Comparison of ENCODE assay signal across 8 mouse cellular contexts in genomic region chr10:4107661-4108338, GRCm38 (mm10).
DNase-seq lines count a peak whose midpoint lies in the region; ATAC-seq and TF ChIP-seq lines count a peak whose summit lies in the region.

No protein-coding gene starts in this region.

- H3K4me2 ChIP-seq in limb, embryonic 14.5 days (replicated peaks; ENCODE audit: low read depth, low read length, severe bottlenecking): no peak overlapping the region

- no peaks in the 10 kb centered on the region for H3K27me3 ChIP-seq in cerebellum, adult 2 months (ENCODE audit: control insufficient read depth, insufficient read depth, low read length)
- no peaks in the 10 kb centered on the region for H3K27me3 ChIP-seq in embryonic facial prominence, embryonic 10.5 days (replicated peaks; ENCODE audit: low read depth, poor library complexity, severe bottlenecking)
- no peaks in the 10 kb centered on the region for H3K27me3 ChIP-seq in hindbrain, embryonic 10.5 days (ENCODE audit: insufficient read depth, poor library complexity, severe bottlenecking)
- H3K27me3 ChIP-seq in limb, embryonic 14.5 days (ENCODE audit: control insufficient read depth, insufficient read depth, low read length): no peaks in the 10 kb centered on the region

- no peak for DNase-seq in cerebellum, adult 2 months
- DNase-seq in cerebellum, adult 11-12 months: no peak
- peak; percentile 60 for DNase-seq in embryonic facial prominence, embryonic 10.5 days (ENCODE audit: low spot score)
- DNase-seq in hindbrain, embryonic 10.5 days (ENCODE audit: low spot score): peak; percentile 58
- DNase-seq in limb, embryonic 14.5 days (ENCODE audit: low spot score): peak; percentile 70
- peak; percentile 46 for DNase-seq in neural tube, embryonic 10.5 days (ENCODE audit: extremely low spot score, low spot score)
- DNase-seq in ovary, postnatal 14 days (ENCODE audit: low spot score): no peak
- no peak for DNase-seq in left cerebral cortex, adult 18-20 months (ENCODE audit: low spot score in 2 of 2)

- no peak overlapping the region for H3K9ac ChIP-seq in limb, embryonic 14.5 days (ENCODE audit: low read depth, low read length, severe bottlenecking)

- H3K27ac ChIP-seq in cerebellum, adult 2 months (ENCODE audit: insufficient read depth, low read length): peak overlapping the region; percentile 30; the same call in 1 of the 2 replicates
- peak overlapping the region; percentile 76 for H3K27ac ChIP-seq in embryonic facial prominence, embryonic 10.5 days (replicated peaks)
- H3K27ac ChIP-seq in hindbrain, embryonic 10.5 days: peak overlapping the region; percentile 76
- H3K27ac ChIP-seq in limb, embryonic 14.5 days (replicated peaks; ENCODE audit: low read depth, low read length): no peak overlapping the region

- H3K36me3 ChIP-seq in embryonic facial prominence, embryonic 10.5 days (replicated peaks): peaks cover 13% of the 10 kb centered on the region
- H3K36me3 ChIP-seq in hindbrain, embryonic 10.5 days: peaks cover 14% of the 10 kb centered on the region
- H3K36me3 ChIP-seq in limb, embryonic 14.5 days (ENCODE audit: control insufficient read depth, insufficient read depth, low read length): 0 out of 2 replicates have a peak, but pooled peaks cover 4% of the 10 kb centered on the region

- H3K9me3 ChIP-seq in embryonic facial prominence, embryonic 10.5 days: no peaks in the 10 kb centered on the region
- no peaks in the 10 kb centered on the region; the same call in 1 of the 2 replicates for H3K9me3 ChIP-seq in hindbrain, embryonic 10.5 days
- no peaks in the 10 kb centered on the region for H3K9me3 ChIP-seq in limb, embryonic 14.5 days (ENCODE audit: control insufficient read depth, low read length)

- no peak overlapping the region for H3K4me3 ChIP-seq in cerebellum, adult 2 months (replicated peaks; ENCODE audit: insufficient read depth, low read depth, low read length)
- H3K4me3 ChIP-seq in embryonic facial prominence, embryonic 10.5 days: no peak overlapping the region
- H3K4me3 ChIP-seq in hindbrain, embryonic 10.5 days: no peak overlapping the region
- no peak overlapping the region for H3K4me3 ChIP-seq in limb, embryonic 14.5 days (replicated peaks; ENCODE audit: low read length)

- no peak for TF ChIP-seq POLR2A in cerebellum, adult 2 months (IDR thresholded peaks at IDR 0.05; ENCODE audit: borderline replicate concordance, insufficient read depth, low read length)
- TF ChIP-seq POLR2A in limb, embryonic 14.5 days (IDR thresholded peaks at IDR 0.05; ENCODE audit: borderline replicate concordance, extremely low read depth, insufficient read depth, insufficient read length): no peak

- WGBS in cerebellum, adult 2 months: 64% methylated on average over 7 of the region's 7 CpGs
- 31% methylated on average over 7 of the region's 7 CpGs for WGBS in embryonic facial prominence, embryonic 10.5 days
- WGBS in hindbrain, embryonic 10.5 days: 15% methylated on average over 7 of the region's 7 CpGs
- WGBS in limb, embryonic 14.5 days: 51% methylated on average over 7 of the region's 7 CpGs

- ATAC-seq in limb, embryonic 14.5 days (ENCODE audit: low FRiP score, low read depth): peak; percentile 77

- H3K4me1 ChIP-seq in cerebellum, adult 2 months (ENCODE audit: control insufficient read depth, insufficient read depth, low read length): no peaks in the 10 kb centered on the region
- peaks cover 52% of the 10 kb centered on the region for H3K4me1 ChIP-seq in embryonic facial prominence, embryonic 10.5 days
- H3K4me1 ChIP-seq in hindbrain, embryonic 10.5 days (replicated peaks): peaks cover 42% of the 10 kb centered on the region
- H3K4me1 ChIP-seq in limb, embryonic 14.5 days (ENCODE audit: control insufficient read depth, insufficient read depth, low read length): peaks cover 5% of the 10 kb centered on the region; the same call in 1 of the 2 replicates

- TF ChIP-seq CTCF in cerebellum, adult 2 months (IDR thresholded peaks at IDR 0.05; ENCODE audit: borderline replicate concordance, insufficient read depth, low read depth, low read length): no peak

Comparison
In these comparisons a context has a peak if more than half of its experiments do, and no peak if none do; other contexts are left out.
1. DNase-seq: peak in embryonic facial prominence, embryonic 10.5 days (single experiment), hindbrain, embryonic 10.5 days (single experiment), limb, embryonic 14.5 days (single experiment) and neural tube, embryonic 10.5 days (single experiment); none in cerebellum, adult 2 months (0 of 2), cerebellum, adult 11-12 months (single experiment), ovary, postnatal 14 days (single experiment) and left cerebral cortex, adult 18-20 months (0 of 2).